Mouse (Mus musculus): Measurements from ENCODE around the gene Slc9a2. TPM values are rescaled to one million over a fixed set of nuclear protein-coding genes. Genes with fewer than 3 reads are reported as not detected.
"Not testable (repeated sequence)": the region's sequence is repeated elsewhere in the genome, so short reads cannot be mapped to it uniquely, and the experiment has no call there.

Gene Slc9a2
- under 1 TPM; 0.50 to 0.84 TPM for total RNA-seq (2021)

GRCm38 (mm10) chr1:40680067-40680867 is at the start of gene Slc9a2:
Gene Slc9a2, plus strand, starts transcription at chr1:40680574.
- intact Hi-C loops (cut with DNase I), result no loop called here
- DNase-seq, result peak; percentile 16 to 30

- intact Hi-C loops (cut with DNase I), result no loop called here
Observed at GRCm38 (mm10) chr1:40632407-40633062, 47.8 kb upstream of the Slc9a2 start.

GRCm38 (mm10) chr1:40634608-40635007 is 45.8 kb upstream of the Slc9a2 start:
- intact Hi-C loops (cut with DNase I), result no loop called here
- no peak for DNase-seq

More at GRCm38 (mm10) chr1:40632407-40633062, 47.8 kb upstream of the Slc9a2 start:
- no peak for DNase-seq

GRCm38 (mm10) chr1:40648234-40648633 is 32.1 kb upstream of the Slc9a2 start:
- intact Hi-C loops (cut with DNase I), result no loop called here
- no peak for DNase-seq

- DNase-seq, result peak; percentile 42 to 61
- intact Hi-C loops (cut with DNase I), result loop anchor here (10.0 kb wide), 1 partner anchor 536 kb away; no protein-coding TSS in a partner anchor
Observed at GRCm38 (mm10) chr1:40650803-40651497, 29.4 kb upstream of the Slc9a2 start.

- no peak for DNase-seq
- intact Hi-C loops (cut with DNase I), result loop anchor here (5.0 to 10.0 kb wide), 4 partner anchors 40 to 542 kb away; partner anchors contain the start of gene Slc9a4
Observed at GRCm38 (mm10) chr1:40657035-40657434, 23.3 kb upstream of the Slc9a2 start.

- peak; percentile 74 to 84 for DNase-seq
- intact Hi-C loops (cut with DNase I), result loop anchor here (5.0 to 10.0 kb wide), 4 partner anchors 41 to 543 kb away; partner anchors contain the start of gene Slc9a4
Observed at GRCm38 (mm10) chr1:40657978-40658496, 22.3 kb upstream of the Slc9a2 start.

- intact Hi-C loops (cut with DNase I), result loop anchor here (5.0 to 10.0 kb wide), 4 partner anchors 42 to 544 kb away; partner anchors contain the start of gene Slc9a4
- DNase-seq, result no peak
Observed at GRCm38 (mm10) chr1:40659017-40659416, 21.4 kb upstream of the Slc9a2 start.

GRCm38 (mm10) chr1:40659496-40659895 is 20.9 kb upstream of the Slc9a2 start:
- peak in 1 of 2 experiments; percentile 10 for DNase-seq
- intact Hi-C loops (cut with DNase I), result loop anchor here (5.0 to 10.0 kb wide), 4 partner anchors 42 to 545 kb away; partner anchors contain the start of gene Slc9a4

GRCm38 (mm10) chr1:40660838-40661237 is 19.5 kb upstream of the Slc9a2 start:
- peak in 1 of 2 experiments; percentile 10 for DNase-seq
- intact Hi-C loops (cut with DNase I), result no loop called here

GRCm38 (mm10) chr1:40665401-40666370 is 14.7 kb upstream of the Slc9a2 start:
- no peak for DNase-seq
- intact Hi-C loops (cut with DNase I), result no loop called here

GRCm38 (mm10) chr1:40667442-40667841 is 12.9 kb upstream of the Slc9a2 start:
- intact Hi-C loops (cut with DNase I), result not testable (repeated sequence)
- peak in 1 of 2 experiments; percentile 12 for DNase-seq

GRCm38 (mm10) chr1:40670025-40670424 is 10.3 kb upstream of the Slc9a2 start:
- peak; percentile 69 to 73 for DNase-seq
- intact Hi-C loops (cut with DNase I), result no loop called here

- DNase-seq, result no peak
- intact Hi-C loops (cut with DNase I), result no loop called here
Observed at GRCm38 (mm10) chr1:40671490-40671889, 8.9 kb upstream of the Slc9a2 start.

GRCm38 (mm10) chr1:40677306-40677705 is 3.1 kb upstream of the Slc9a2 start:
- intact Hi-C loops (cut with DNase I), result loop anchor here (5.0 kb wide), 1 partner anchor 90 kb away; no protein-coding TSS in a partner anchor
- peak; percentile 30 to 36 for DNase-seq

GRCm38 (mm10) chr1:40680868-40681698 is 709 bp downstream of the Slc9a2 start:
- intact Hi-C loops (cut with DNase I), result no loop called here

GRCm38 (mm10) chr1:40681699-40682510 is 1.5 kb downstream of the Slc9a2 start:
- intact Hi-C loops (cut with DNase I), result no loop called here
- peak; percentile 12 to 35 for DNase-seq

More at GRCm38 (mm10) chr1:40680868-40681698, 709 bp downstream of the Slc9a2 start:
- DNase-seq, result peak; percentile 24 to 44

Data from heart, postnatal 10 days (tissue).